Comparison of ENCODE assay signal across 8 mouse cellular contexts in genomic region chr13:119462596-119463560, GRCm38 (mm10). TPM values are rescaled to one million over a fixed set of nuclear protein-coding genes. Genes with fewer than 3 reads are reported as not detected.
DNase-seq lines count a peak whose midpoint lies in the region; ATAC-seq lines count a peak whose summit lies in the region.

Gene 4833420G17Rik, plus strand, starts transcription at chr13:119462768.

- peak within 1 kb of the TSS; percentile 97 for H3K4me3 ChIP-seq in intestine, embryonic 14.5 days (ENCODE audit: low read depth, low read length)

- H3K4me1 ChIP-seq in intestine, embryonic 14.5 days (replicated peaks; ENCODE audit: control insufficient read depth, insufficient read depth, low read length), result peaks cover 11% of the 10 kb centered on the region

- H3K27me3 ChIP-seq in intestine, embryonic 14.5 days (replicated peaks; ENCODE audit: control insufficient read depth, insufficient read depth, low read length), result no peaks in the 10 kb centered on the region

- 3% methylated on average over 57 of the region's 57 CpGs for WGBS in intestine, embryonic 14.5 days

- intact Hi-C loops in left cerebral cortex, postnatal 14 days (cut with DNase I), result no loop called here

- peak; percentile 96 for ATAC-seq in intestine, embryonic 14.5 days (replicated peaks; ENCODE audit: low FRiP score, low TSS enrichment, low read depth)

- H3K9ac ChIP-seq in intestine, embryonic 14.5 days (ENCODE audit: low read length), result peak within 1 kb of the TSS; percentile 79

- H3K36me3 ChIP-seq in intestine, embryonic 14.5 days (ENCODE audit: control insufficient read depth, insufficient read depth, low read length), result peaks cover 26% of the 10 kb centered on the region

- H3K27ac ChIP-seq in intestine, embryonic 14.5 days (ENCODE audit: low read depth), result peak within 1 kb of the TSS; percentile 86

- peak; percentile 79 to 83 for DNase-seq in adrenal gland, adult 18-20 months (ENCODE audit: low spot score in 2 of 2)
- DNase-seq in embryo, embryonic 11 days, result peak; percentile 97
- DNase-seq in gastrocnemius, postnatal 25 days, result peak; percentile 79
- peak; percentile 90 for DNase-seq in intestine, embryonic 14.5 days (ENCODE audit: low spot score)
- DNase-seq in left cerebral cortex, postnatal 14 days (ENCODE audit: low spot score in 2 of 2), result peak; percentile 87 to 90
- peak; percentile 93 for DNase-seq in mesoderm, embryonic 11.5 days (ENCODE audit: low read depth, low spot score)
- DNase-seq in right cerebral cortex, postnatal 36 days (ENCODE audit: low spot score in 2 of 2), result peak; percentile 77 to 89
- peak; percentile 87 for DNase-seq in yolk sac, embryonic 10.5 days (ENCODE audit: low spot score)

- H3K4me2 ChIP-seq in intestine, embryonic 14.5 days (ENCODE audit: low read length), result peak within 1 kb of the TSS; percentile 64

- H3K9me3 ChIP-seq in intestine, embryonic 14.5 days (ENCODE audit: control insufficient read depth, low read length), result no peaks in the 10 kb centered on the region

RNA-seq across cellular contexts. Expression of gene 4833420G17Rik, which starts in this region (rescaled TPM):
- 10 to 100 TPM; 12.4 to 17.1 TPM for total RNA-seq in adrenal gland, adult 18-20 months (2021)
- total RNA-seq in gastrocnemius, postnatal 25 days (2021), result 1 to 10 TPM; 5.4 to 6.6 TPM
- polyA plus RNA-seq in intestine, embryonic 14.5 days (2014; fragmentation: Nextera tagmentation; extraction: Ambion mirVana), result 54.8 and 65.2 TPM in 2 replicates
- 10 to 100 TPM; 20.1 to 23.6 TPM for total RNA-seq in left cerebral cortex, postnatal 14 days (2021)

Comparison
In these comparisons a context has a peak if more than half of its experiments do, and no peak if none do; other contexts are left out.
1. Peak in every context shown above with its lines: DNase-seq, ATAC-seq, H3K4me3 ChIP-seq and H3K27ac ChIP-seq.